In the genomic region with DNA sequence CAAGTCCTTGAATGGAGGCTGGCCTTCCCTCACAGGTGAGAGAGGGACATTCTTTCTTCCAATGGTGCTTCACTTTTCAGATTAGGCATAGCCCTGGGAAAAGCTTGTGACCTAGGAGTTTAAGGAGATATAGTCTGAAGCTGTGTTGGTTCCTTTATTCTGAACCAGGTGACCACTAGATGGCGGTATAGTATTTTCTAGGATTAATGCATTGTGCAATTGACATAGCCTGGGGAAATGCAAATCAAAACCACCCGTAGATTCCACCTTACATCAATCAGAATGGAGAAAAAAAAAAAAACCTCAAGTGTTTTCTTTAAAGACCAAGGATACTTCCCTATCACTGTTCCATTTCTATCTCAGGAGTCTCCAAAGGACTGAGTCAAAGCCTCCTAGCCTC, we compare ENCODE assay signal across 8 mouse cellular contexts.
DNase-seq lines count a peak whose midpoint lies in the region; ATAC-seq and TF ChIP-seq lines count a peak whose summit lies in the region.

No protein-coding gene starts in this region.

- no peaks in the 10 kb centered on the region for H3K36me3 ChIP-seq in heart, postnatal 0 days (replicated peaks; ENCODE audit: control insufficient read depth, insufficient read depth, low read length)
- no peaks in the 10 kb centered on the region for H3K36me3 ChIP-seq in heart, embryonic 12.5 days
- H3K36me3 ChIP-seq in lung, postnatal 0 days (ENCODE audit: insufficient read depth, low read length) = no peaks in the 10 kb centered on the region

- no peaks in the 10 kb centered on the region for H3K9me3 ChIP-seq in heart, postnatal 0 days (replicated peaks; ENCODE audit: control insufficient read depth, low read length)
- no peaks in the 10 kb centered on the region for H3K9me3 ChIP-seq in heart, embryonic 12.5 days (replicated peaks)
- no peaks in the 10 kb centered on the region for H3K9me3 ChIP-seq in lung, postnatal 0 days (ENCODE audit: low read length)

- no peak overlapping the region for H3K4me3 ChIP-seq in heart, postnatal 0 days (ENCODE audit: low read depth, low read length)
- H3K4me3 ChIP-seq in heart, embryonic 12.5 days = no peak overlapping the region
- no peak overlapping the region for H3K4me3 ChIP-seq in lung, postnatal 0 days (ENCODE audit: low read depth, low read length)

- no peak for TF ChIP-seq EP300 in heart, postnatal 0 days (IDR thresholded peaks at IDR 0.05; ENCODE audit: low read depth)
- no peak for TF ChIP-seq EP300 in lung, postnatal 0 days (IDR thresholded peaks at IDR 0.05)

- no peak overlapping the region for H3K27ac ChIP-seq in heart, postnatal 0 days (ENCODE audit: low read depth)
- H3K27ac ChIP-seq in heart, embryonic 12.5 days (ENCODE audit: poor library complexity, severe bottlenecking) = no peak overlapping the region
- H3K27ac ChIP-seq in lung, postnatal 0 days (ENCODE audit: low read length) = no peak overlapping the region

- no peak overlapping the region for H3K9ac ChIP-seq in heart, postnatal 0 days (replicated peaks; ENCODE audit: low read depth, low read length)
- H3K9ac ChIP-seq in heart, embryonic 12.5 days = no peak overlapping the region
- H3K9ac ChIP-seq in lung, postnatal 0 days (replicated peaks; ENCODE audit: low read depth) = no peak overlapping the region

- peak; percentile 13 for DNase-seq in heart, postnatal 0 days (ENCODE audit: low spot score)
- DNase-seq in thymus, postnatal 4 days = peak; percentile 2
- no peak for DNase-seq in thymus, postnatal 25 days
- peak; percentile 45 for DNase-seq in lung, postnatal 0 days (ENCODE audit: low spot score)

- H3K4me2 ChIP-seq in heart, postnatal 0 days (ENCODE audit: low read depth, low read length) = no peak overlapping the region
- no peak overlapping the region for H3K4me2 ChIP-seq in heart, embryonic 12.5 days
- no peak overlapping the region for H3K4me2 ChIP-seq in lung, postnatal 0 days (replicated peaks; ENCODE audit: low read depth, low read length)

- no peak for ATAC-seq in heart, postnatal 0 days (ENCODE audit: insufficient read depth, low read depth)
- ATAC-seq in heart, embryonic 12.5 days (ENCODE audit: insufficient number of reproducible peaks, low FRiP score) = no peak
- ATAC-seq in common myeloid progenitor, adult 5-6 weeks (replicated peaks; ENCODE audit: low read depth, poor library complexity, severe bottlenecking) = peak; percentile 80
- no peak for ATAC-seq in lung, postnatal 0 days
- no peak for ATAC-seq in megakaryocyte-erythroid progenitor cell, adult 5-6 weeks (replicated peaks; ENCODE audit: low FRiP score, low TSS enrichment, poor library complexity, severe bottlenecking)
- no peak for ATAC-seq in activated CD4-positive, CD25-positive, alpha-beta regulatory T cell, adult 4 months

- peak; percentile 65 for TF ChIP-seq CTCF in heart, postnatal 0 days (IDR thresholded peaks at IDR 0.05; ENCODE audit: low read depth)
- peak; percentile 71 for TF ChIP-seq CTCF in lung, postnatal 0 days (IDR thresholded peaks at IDR 0.05)

- WGBS in heart, postnatal 0 days = 4% methylated on average over 2 of the region's 2 CpGs
- WGBS in heart, embryonic 12.5 days = 8% methylated on average over 2 of the region's 2 CpGs
- 12% methylated on average over 2 of the region's 2 CpGs for WGBS in lung, postnatal 0 days

- no peaks in the 10 kb centered on the region for H3K4me1 ChIP-seq in heart, postnatal 0 days (ENCODE audit: control insufficient read depth, insufficient read depth)
- no peaks in the 10 kb centered on the region for H3K4me1 ChIP-seq in heart, embryonic 12.5 days (replicated peaks)
- no peaks in the 10 kb centered on the region for H3K4me1 ChIP-seq in lung, postnatal 0 days (ENCODE audit: insufficient read depth, low read depth, low read length)

- peaks cover 33% of the 10 kb centered on the region; the same call in 1 of the 2 replicates for H3K27me3 ChIP-seq in heart, postnatal 0 days (ENCODE audit: control insufficient read depth, insufficient read depth, low read length)
- peaks cover 9% of the 10 kb centered on the region; the same call in 1 of the 2 replicates for H3K27me3 ChIP-seq in heart, embryonic 12.5 days (replicated peaks)
- no peaks in the 10 kb centered on the region for H3K27me3 ChIP-seq in lung, postnatal 0 days (replicated peaks; ENCODE audit: insufficient read depth, low read length)
